Mouse (Mus musculus) layer of hippocampus, postnatal 25 days (tissue): Measurements from ENCODE around the gene Zfp512. TPM values are rescaled to one million over a fixed set of nuclear protein-coding genes. Genes with fewer than 3 reads are reported as not detected.
A peak's percentile ranks its signal among the peaks of the same experiment; 100 is the strongest.
"Not testable (repeated sequence)": the region's sequence is repeated elsewhere in the genome, so short reads cannot be mapped to it uniquely, and the experiment has no call there.

Experiments used
- DNase-seq, 2 experiments: peaks; one replicate each; pipeline ENCODE4 v3.0.0; 2022; ENCODE audit warnings: mixed read lengths in 2 of 2, low spot score in 1 of 2; ENCODE audit errors: extremely low spot score in 1 of 2
- total RNA-seq, 2 experiments: library from RNA; stranded (reverse); gene quantifications; 2 replicates each; pipeline ENCODE4 v1.2.3; 2021

The Zfp512 gene
- 10 to 100 TPM; 43.5 to 43.9 TPM for total RNA-seq

GRCm38 (mm10) chr5:31451878-31452561, at the start of gene Zfp512:
Zfp512 (plus strand) TSS chr5:31452431.
- DNase-seq = peak; percentile 72 to 75

- DNase-seq = not testable (repeated sequence)
These were observed 17.5 kb upstream of the Zfp512 start for GRCm38 (mm10) chr5:31434727-31435126.

GRCm38 (mm10) chr5:31451336-31451735, 895 bp upstream of the Zfp512 start:
- no peak for DNase-seq

- DNase-seq = no peak
These were observed 289 bp downstream of the Zfp512 start for GRCm38 (mm10) chr5:31452562-31452878.

- no peak for DNase-seq
These were observed 717 bp downstream of the Zfp512 start for GRCm38 (mm10) chr5:31452886-31453410.

GRCm38 (mm10) chr5:31467798-31468197, 15.6 kb downstream of the Zfp512 start:
- no peak for DNase-seq

GRCm38 (mm10) chr5:31469711-31470110, 17.5 kb downstream of the Zfp512 start:
- DNase-seq = no peak

- peak in 1 of 2 experiments; percentile 56 for DNase-seq
These were observed 18.1 kb downstream of the Zfp512 start for GRCm38 (mm10) chr5:31470334-31470733.

- no peak for DNase-seq
These were observed 28.3 kb downstream of the Zfp512 start for GRCm38 (mm10) chr5:31480536-31480935.

GRCm38 (mm10) chr5:31485440-31485839, 33.2 kb downstream of the Zfp512 start, which contains the start of gene 4930548H24Rik:
4930548H24Rik (plus strand) TSS chr5:31485740.
- no peak for DNase-seq

- no peak for DNase-seq
These were observed 35.7 kb downstream of the Zfp512 start for GRCm38 (mm10) chr5:31487889-31488288.

- no peak for DNase-seq
These were observed 37.0 kb downstream of the Zfp512 start for GRCm38 (mm10) chr5:31489116-31489769.

GRCm38 (mm10) chr5:31492031-31492430, 39.8 kb downstream of the Zfp512 start:
- no peak for DNase-seq

GRCm38 (mm10) chr5:31494513-31495297, 42.5 kb downstream of the Zfp512 start, which contains the start of gene Gpn1:
Gpn1 (plus strand) TSS chr5:31494741.
- peak; percentile 72 to 77 for DNase-seq

GRCm38 (mm10) chr5:31504843-31505242, 52.6 kb downstream of the Zfp512 start:
- no peak for DNase-seq

- DNase-seq = no peak
These were observed 60.2 kb downstream of the Zfp512 start for GRCm38 (mm10) chr5:31512481-31512880.

- no peak for DNase-seq
These were observed 68.3 kb downstream of the Zfp512 start for GRCm38 (mm10) chr5:31520556-31520955.

- peak; percentile 79 for DNase-seq
These were observed 74.3 kb downstream of the Zfp512 start, which contains the start of gene Slc4a1ap for GRCm38 (mm10) chr5:31526354-31527116. Slc4a1ap (plus strand) TSS chr5:31526995.

- DNase-seq = no peak
These were observed 75.0 kb downstream of the Zfp512 start for GRCm38 (mm10) chr5:31527117-31527680.

GRCm38 (mm10) chr5:31527707-31528106, 75.5 kb downstream of the Zfp512 start, which contains the start of gene Supt7l:
Supt7l (minus strand) TSS chr5:31527807.
- not testable (repeated sequence) for DNase-seq
